Mouse (Mus musculus): ENCODE results near the gene Hipk2.
A peak's percentile ranks its signal among the peaks of the same experiment; 100 is the strongest.

The Hipk2 gene

DNA sequence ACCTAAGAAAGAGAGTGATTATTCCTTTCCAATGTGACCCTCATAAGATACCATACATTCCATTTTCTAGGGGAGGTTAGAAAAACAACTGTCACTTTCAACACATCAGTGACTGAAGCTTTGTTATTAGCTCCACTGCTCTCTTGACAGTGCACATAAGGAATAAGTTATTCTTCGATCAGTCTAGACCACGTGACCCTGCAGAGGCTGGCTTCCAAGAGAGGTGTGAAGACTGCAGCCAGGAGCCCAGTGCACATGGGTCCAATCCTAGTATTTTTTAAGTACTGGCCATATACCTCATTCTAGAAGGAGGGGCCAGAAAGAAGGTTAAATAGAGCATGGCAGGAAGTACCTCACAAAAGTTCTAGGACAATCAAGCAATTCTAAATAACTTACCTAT lies 122.9 kb downstream of the Hipk2 start:
- no peak for DNase-seq (ENCODE audit: low spot score)

DNA sequence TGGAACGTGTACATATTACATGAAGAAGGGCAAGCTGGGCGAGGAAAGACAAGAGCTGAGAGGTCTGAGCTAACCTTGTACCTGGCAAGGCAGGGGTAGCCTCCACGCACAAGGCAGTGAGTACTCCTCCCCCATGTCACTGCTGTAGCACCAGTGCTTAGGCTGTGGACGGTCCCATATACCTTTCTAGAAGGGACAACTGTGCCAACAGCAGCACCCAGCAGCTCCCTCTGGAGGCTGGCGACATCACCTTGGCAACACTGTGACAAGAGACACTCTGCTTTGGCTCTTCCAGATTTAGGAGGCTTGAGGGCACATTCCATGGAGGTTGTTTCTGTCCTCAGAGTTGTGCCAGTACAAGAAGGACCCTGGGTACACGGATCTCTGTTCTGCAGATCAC lies 123.5 kb downstream of the Hipk2 start:
- no peak for DNase-seq (ENCODE audit: low spot score)

DNA sequence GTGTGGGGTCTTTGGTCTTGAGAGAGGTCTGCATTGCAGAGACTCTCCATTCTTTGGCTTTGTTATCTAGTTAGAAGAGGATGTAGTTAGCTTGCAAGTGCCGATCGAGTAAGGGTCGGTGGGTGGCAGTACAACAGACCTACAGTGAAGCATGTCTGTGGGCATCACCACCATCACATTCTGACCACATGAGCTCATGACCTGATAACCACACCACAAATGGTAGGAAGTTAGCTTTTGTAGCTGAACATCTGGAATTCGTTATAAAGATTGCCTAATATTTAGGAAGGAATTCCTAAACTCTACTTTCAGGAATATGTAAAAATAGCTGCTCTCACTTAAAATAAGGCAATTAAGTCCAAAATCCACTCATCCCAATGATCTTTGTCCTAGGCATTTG lies 127.9 kb downstream of the Hipk2 start:
- no peak for DNase-seq (ENCODE audit: low spot score)

DNA sequence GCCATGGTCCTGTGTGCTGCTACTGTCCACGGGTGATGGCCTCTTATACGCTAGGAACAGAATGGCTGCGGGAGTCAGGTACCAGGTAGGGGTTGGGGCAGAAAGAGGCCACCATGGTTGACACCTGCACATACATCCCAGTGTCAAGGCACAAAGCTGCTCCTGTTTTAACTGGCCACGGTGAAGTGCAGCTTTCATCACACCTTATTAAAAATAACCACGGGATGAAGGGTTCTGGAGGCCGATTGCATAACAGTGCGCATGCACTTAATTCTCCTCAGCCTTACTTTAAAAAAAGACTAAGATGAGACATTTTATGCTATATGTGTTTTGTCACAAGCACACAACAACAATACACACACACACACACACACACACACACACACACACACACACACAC lies 132.6 kb downstream of the Hipk2 start:
- DNase-seq (ENCODE audit: low spot score), result no peak

DNA sequence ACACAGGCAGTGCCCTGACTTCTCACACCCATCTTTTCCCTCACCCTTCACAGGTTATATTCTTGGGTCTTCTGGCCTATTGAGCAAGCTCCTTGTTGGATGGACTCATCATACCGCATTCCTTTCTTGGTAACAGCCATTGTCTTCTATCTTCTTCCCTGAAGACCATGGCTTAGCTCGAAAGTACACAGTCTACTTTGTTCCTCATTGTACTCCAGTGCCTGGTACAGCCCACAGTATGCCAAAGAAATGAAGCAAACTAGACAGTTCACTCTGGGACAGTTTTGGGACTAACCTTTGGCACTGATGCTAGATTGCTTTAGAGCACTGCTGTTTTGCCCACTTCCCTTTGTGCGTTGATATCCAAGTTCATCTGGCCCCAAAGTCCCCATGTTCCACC lies 133.5 kb downstream of the Hipk2 start:
- no peak for DNase-seq (ENCODE audit: low spot score)

- DNase-seq (ENCODE audit: low spot score), result no peak
These were observed 134.9 kb downstream of the Hipk2 start for GRCm38 (mm10) chr6:38741024-38741423.

DNA sequence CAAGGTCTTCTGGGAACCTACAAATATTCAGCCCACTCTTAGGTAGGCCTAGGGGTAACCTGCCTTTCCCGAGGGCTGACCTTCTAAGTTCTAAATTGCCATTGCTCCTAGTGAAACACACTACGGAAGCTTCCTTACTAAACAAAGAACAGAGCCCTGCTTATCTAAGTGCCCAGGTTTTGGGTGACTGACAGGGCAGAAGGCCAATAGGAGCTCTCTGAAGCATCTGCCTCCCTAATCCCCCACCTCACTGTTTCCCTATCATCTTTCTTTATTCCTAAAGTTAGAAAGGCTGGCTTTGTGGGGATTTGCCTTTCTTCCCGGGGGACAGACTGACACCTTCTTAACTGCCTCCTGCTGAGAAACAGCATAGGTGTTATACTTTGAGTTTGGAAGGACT lies 136.7 kb downstream of the Hipk2 start:
- no peak for DNase-seq (ENCODE audit: low spot score)

- DNase-seq (ENCODE audit: low spot score), result no peak
These were observed 138.2 kb downstream of the Hipk2 start for GRCm38 (mm10) chr6:38737763-38738162.

- DNase-seq (ENCODE audit: low spot score), result peak; percentile 74
These were observed 139.7 kb downstream of the Hipk2 start for GRCm38 (mm10) chr6:38736240-38736639.

- DNase-seq (ENCODE audit: low spot score), result no peak
These were observed 143.3 kb downstream of the Hipk2 start for GRCm38 (mm10) chr6:38732681-38733080.

DNA sequence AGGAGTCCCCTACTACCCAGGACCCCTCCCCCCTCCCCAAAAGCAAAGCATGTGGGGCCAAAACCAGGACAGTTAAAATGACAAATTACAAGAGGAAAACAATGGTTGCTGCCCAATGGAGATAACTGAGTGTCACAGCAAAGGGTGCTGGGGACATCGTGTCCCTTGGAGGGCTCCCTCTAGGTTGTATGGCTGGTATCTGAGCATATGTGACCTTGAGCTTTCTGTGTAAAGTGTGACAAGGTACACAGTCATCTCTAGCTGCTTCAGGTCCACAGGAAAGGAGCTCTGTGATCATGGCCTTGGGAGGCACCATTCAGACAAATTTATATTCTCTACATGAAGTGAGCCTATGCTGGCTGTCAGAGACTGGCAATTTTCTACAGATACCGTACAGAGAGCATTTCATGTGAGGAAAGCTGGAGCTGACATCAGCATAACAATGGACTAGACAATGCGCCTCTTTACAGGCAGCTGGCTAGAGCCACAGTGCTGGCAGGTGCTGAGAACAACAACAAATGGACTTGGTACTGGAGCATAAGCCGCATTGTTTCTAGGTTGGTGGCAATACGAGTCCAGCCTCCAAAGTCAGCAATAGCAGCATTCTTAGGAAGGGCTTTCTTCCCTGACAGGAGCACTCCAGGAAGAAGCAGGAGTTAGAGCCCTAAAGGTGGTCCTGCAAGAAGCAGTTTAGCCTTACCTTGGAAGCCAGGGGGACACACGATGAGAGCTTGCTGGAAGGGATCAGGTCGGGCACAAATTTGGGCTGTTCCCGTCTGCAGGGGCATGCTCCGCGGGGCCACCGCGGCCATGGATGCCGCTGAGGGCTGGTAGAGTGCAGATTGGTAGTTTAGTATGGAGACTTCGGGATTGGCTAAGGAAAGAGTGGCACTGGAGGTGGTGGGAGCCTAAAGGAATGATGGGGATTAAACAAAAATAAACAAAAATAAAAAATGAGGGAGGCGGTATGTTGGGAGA lies 145.5 kb downstream of the Hipk2 start:
- DNase-seq (ENCODE audit: low spot score), result no peak

GRCm38 (mm10) chr6:38725515-38725914 lies 150.4 kb downstream of the Hipk2 start:
- no peak for DNase-seq (ENCODE audit: low spot score)

- DNase-seq (ENCODE audit: low spot score), result no peak
These were observed 154.6 kb downstream of the Hipk2 start for GRCm38 (mm10) chr6:38721361-38721760.

DNA sequence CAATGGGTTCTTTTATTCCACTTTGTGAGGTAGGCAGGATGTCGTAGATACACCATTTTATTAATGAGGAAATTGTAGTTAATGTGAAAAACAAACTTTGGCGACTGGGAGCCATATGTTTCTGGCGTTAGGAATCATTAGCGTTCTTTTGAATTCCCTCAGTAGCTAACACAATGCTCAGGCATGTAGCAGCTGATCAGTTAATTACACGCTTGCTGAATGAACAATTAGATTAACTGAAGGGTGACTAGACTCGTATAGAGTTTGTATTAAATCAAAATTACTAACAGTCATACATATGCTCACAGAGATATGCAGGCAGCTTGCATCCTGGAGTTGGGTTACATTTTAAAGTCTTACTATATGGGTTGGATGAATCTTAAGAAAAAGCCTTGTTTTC lies 156.7 kb downstream of the Hipk2 start:
- no peak for DNase-seq (ENCODE audit: low spot score)

DNA sequence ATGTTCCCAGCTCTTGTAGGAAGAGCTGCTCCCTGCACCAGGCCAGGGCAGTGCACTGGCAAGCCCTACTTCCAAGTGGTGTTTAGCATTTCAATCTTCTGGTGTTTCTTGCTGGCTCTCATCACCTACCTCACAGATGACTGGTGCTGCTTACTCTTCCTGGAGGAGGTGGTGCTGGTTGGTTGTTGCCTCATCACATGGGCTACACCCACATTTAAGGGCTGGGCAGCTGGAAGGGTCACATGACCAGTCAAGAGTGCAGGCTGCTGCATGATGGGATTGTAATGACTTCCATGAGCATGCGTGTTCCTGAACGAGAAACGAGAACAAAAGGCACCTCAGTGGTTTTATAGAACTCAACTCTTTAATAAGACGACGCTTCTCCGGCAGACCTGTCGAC lies 157.3 kb downstream of the Hipk2 start:
- DNase-seq (ENCODE audit: low spot score), result no peak

- DNase-seq (ENCODE audit: low spot score), result no peak
These were observed 160.1 kb downstream of the Hipk2 start for GRCm38 (mm10) chr6:38715881-38716280.

GRCm38 (mm10) chr6:38713957-38714898 lies 161.7 kb downstream of the Hipk2 start:
- no peak for DNase-seq (ENCODE audit: low spot score)

- no peak for DNase-seq (ENCODE audit: low spot score)
These were observed 165.5 kb downstream of the Hipk2 start for GRCm38 (mm10) chr6:38710449-38710848.

DNA sequence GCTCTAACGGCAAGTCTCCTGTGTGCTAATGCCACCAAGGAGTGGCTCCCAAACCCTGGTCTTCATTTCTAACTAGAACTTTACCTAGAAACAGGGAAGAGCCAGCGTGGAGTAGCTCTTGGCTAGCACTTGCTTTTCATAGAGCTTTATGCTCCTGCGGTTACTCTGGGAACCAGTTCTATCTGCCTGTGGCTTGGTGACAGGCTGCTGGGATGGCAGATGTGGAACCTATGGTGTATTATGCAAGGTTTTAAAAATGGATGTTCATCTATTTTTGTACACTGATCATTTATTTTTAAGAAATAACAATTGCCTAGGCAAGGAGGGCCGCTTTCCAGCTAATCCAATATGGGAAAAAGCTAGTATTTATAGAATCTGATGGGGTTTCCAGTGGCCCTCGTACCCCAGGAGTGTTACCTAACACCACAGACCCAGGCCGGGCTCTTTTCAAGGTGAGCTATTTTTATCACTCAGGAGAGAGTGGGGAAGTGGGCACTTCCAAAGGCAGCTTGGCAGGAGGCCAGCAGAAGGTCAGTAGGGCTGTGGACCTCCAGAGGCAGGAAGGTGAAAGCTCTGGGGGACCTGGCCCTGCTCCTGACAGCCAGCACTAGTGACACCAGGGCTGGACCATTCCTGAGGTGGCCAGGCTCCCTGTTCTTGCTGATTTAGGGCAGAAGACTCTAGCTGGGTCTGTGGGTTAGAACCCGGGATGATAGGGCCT lies 171.5 kb downstream of the Hipk2 start:
- DNase-seq (ENCODE audit: low spot score), result no peak

DNA sequence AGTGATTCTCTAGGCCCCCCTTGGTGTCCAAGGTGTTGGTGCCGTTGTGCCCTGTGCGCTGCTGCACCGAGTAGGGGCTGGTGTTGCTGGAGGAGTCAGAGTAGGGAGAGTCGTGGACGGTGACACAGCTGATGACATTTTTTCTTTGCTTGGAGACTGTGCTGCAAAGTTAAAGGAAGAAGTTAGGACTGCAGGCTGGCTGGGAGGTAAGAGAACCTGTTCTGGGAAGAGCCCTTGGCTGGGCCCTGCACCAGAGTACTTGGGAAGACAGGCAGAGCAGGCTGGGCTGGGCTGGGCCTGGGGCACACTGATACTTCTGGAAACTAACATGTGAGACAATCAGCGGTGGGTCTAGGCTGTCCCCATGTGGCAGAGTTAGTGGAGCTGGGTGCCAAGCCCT lies 172.4 kb downstream of the Hipk2 start:
- DNase-seq (ENCODE audit: low spot score), result no peak

GRCm38 (mm10) chr6:38702810-38703399 lies 173.1 kb downstream of the Hipk2 start:
- DNase-seq (ENCODE audit: low spot score), result no peak

DNA sequence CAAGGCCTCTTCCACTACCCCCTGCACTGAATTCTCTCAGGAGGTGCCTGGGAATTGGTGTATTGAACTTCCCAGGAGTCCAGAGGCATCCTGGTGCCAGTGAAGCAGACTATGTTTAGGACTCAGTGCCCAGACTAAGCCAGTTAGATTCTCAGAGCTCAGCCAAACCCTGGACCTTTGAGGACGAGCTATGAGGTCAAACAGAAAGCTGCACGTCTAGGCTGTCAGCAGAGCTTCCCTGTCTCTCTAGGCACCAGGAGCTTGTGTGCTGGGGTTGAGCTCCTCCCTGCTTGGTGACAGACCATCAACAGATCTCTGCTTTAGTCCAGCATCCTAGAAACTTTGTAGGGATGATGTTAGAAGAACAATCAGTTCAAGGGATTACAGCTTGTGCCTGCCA lies 174.5 kb downstream of the Hipk2 start:
- DNase-seq (ENCODE audit: low spot score), result no peak
